Mouse (Mus musculus) myocyte (in vitro differentiated cells): ENCODE data around the gene Gm3476. TPM values are rescaled to one million over a fixed set of nuclear protein-coding genes. Genes with fewer than 3 reads are reported as not detected.
"Not testable (repeated sequence)": the region's sequence is repeated elsewhere in the genome, so short reads cannot be mapped to it uniquely, and the experiment has no call there.

ENCODE experiments used
- H3K27me3 ChIP-seq: one replicate; pipeline ENCODE4 v1.6.1; 2011; ENCODE audit not compliant: control insufficient read depth, insufficient read depth, insufficient read length
- H3K36me3 ChIP-seq: one replicate; pipeline ENCODE4 v1.6.1; 2011; ENCODE audit not compliant: control insufficient read depth, insufficient read depth
- H3K4me2 ChIP-seq: one replicate; pipeline ENCODE4 v1.6.1; 2011; ENCODE audit warnings: low read depth, control low read depth
- H3K4me3 ChIP-seq: one replicate; pipeline ENCODE4 v1.5.1; 2011; ENCODE audit warnings: mild to moderate bottlenecking, control low read depth, moderate library complexity
- H3K79me2 ChIP-seq: one replicate; pipeline ENCODE4 v1.6.1; 2011; ENCODE audit not compliant: control insufficient read depth, insufficient read depth
- H3ac ChIP-seq: one replicate; pipeline ENCODE4 v1.6.1; 2011; ENCODE audit not compliant: control insufficient read depth, insufficient read length
- polyA plus RNA-seq: library from polyadenylated mRNA; unstranded; fragments of >200 nt; fragmentation: generic; extraction: Trizol; gene quantifications from one replicate; pipeline ENCODE4 v1.2.1, GENCODE M21; 2012; ENCODE audit warnings: missing spikeins

Gm3476 gene
- polyA plus RNA-seq = not detected

GRCm38 (mm10) chr14:6125707-6126106, at the start of gene Gm3476:
Gm3476 (minus strand) TSS chr14:6125807.
- not testable (repeated sequence) for H3ac ChIP-seq, H3K36me3 ChIP-seq, H3K4me3 ChIP-seq, H3K4me2 ChIP-seq, H3K79me2 ChIP-seq, H3K27me3 ChIP-seq

- not testable (repeated sequence) for H3ac ChIP-seq, H3K4me3 ChIP-seq, H3K36me3 ChIP-seq, H3K27me3 ChIP-seq, H3K4me2 ChIP-seq, H3K79me2 ChIP-seq
Observed at GRCm38 (mm10) chr14:6163538-6163937, 37.9 kb upstream of the Gm3476 start.

- H3K27me3 ChIP-seq, H3K4me3 ChIP-seq, H3ac ChIP-seq: not testable (repeated sequence)
Observed at GRCm38 (mm10) chr14:6161085-6161484, 35.5 kb upstream of the Gm3476 start.

GRCm38 (mm10) chr14:6108272-6108925, 17.2 kb downstream of the Gm3476 start, which contains the start of gene Gm3468:
Gm3468 (minus strand) TSS chr14:6108665.
- H3K36me3 ChIP-seq, H3K4me2 ChIP-seq, H3K27me3 ChIP-seq, H3K79me2 ChIP-seq, H3ac ChIP-seq, H3K4me3 ChIP-seq: not testable (repeated sequence)

More at GRCm38 (mm10) chr14:6161085-6161484, 35.5 kb upstream of the Gm3476 start:
- not testable (repeated sequence) for H3K36me3 ChIP-seq, H3K79me2 ChIP-seq, H3K4me2 ChIP-seq

GRCm38 (mm10) chr14:6107500-6107899, 18.1 kb downstream of the Gm3476 start:
- H3K79me2 ChIP-seq, H3ac ChIP-seq, H3K4me3 ChIP-seq, H3K4me2 ChIP-seq, H3K27me3 ChIP-seq, H3K36me3 ChIP-seq: not testable (repeated sequence)

- H3K4me3 ChIP-seq, H3ac ChIP-seq, H3K36me3 ChIP-seq, H3K79me2 ChIP-seq, H3K27me3 ChIP-seq, H3K4me2 ChIP-seq: not testable (repeated sequence)
Observed at GRCm38 (mm10) chr14:6093842-6094241, 31.8 kb downstream of the Gm3476 start, which contains the start of gene Gm8206. Gm8206 (minus strand) TSS chr14:6093942.

GRCm38 (mm10) chr14:6058167-6058566, 67.4 kb downstream of the Gm3476 start, which contains the start of gene Gm6337:
Gm6337 (minus strand) TSS chr14:6058267.
- not testable (repeated sequence) for H3ac ChIP-seq, H3K79me2 ChIP-seq, H3K4me2 ChIP-seq, H3K27me3 ChIP-seq, H3K36me3 ChIP-seq, H3K4me3 ChIP-seq

Other genes starting within 250 kb of the Gm3476 start
- gene Gm8237, start 245.4 kb downstream of the Gm3476 start, polyA plus RNA-seq = not detected
- not detected for gene Gm3248, start 164.1 kb downstream of the Gm3476 start, polyA plus RNA-seq
- gene Gm3453, start 146.7 kb downstream of the Gm3476 start, polyA plus RNA-seq = not detected
- gene Gm6337, start 67.5 kb downstream of the Gm3476 start, polyA plus RNA-seq = not detected
- gene Gm8206, start 31.9 kb downstream of the Gm3476 start, polyA plus RNA-seq = not detected
- not detected for gene Gm3468, start 17.1 kb downstream of the Gm3476 start, polyA plus RNA-seq
- gene Gm21560, start 93.5 kb upstream of the Gm3476 start, polyA plus RNA-seq = not detected
- not detected for gene Gm3411, start 161.4 kb upstream of the Gm3476 start, polyA plus RNA-seq
- not detected for gene Gm21103, start 179.0 kb upstream of the Gm3476 start, polyA plus RNA-seq
- gene Gm3618, start 217.9 kb upstream of the Gm3476 start, polyA plus RNA-seq = not detected